Mouse (Mus musculus): Measurements from ENCODE around the gene Srpx2.

The Srpx2 gene

DNA sequence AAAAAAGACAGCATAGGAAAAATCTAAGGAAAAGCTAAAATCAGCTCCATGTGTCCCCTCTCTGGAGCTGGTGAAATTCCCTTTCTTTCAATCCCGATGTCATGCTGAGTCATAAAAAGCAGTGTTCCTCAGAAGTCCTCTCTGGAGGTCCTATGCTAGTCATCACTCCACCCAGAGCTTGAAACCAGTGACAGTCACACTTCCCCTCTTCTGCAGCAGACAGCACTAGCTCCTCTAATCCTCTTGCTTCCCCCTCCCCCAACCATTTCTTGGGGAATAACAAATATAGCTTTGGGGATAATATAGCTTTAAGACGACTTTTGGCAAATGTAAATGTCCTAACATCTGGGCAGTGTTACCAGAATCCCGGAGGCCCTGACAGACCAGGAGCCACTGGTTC, at the start of gene Srpx2:
Srpx2 (plus strand) TSS at position 166 of the 400 bp plus-strand sequence.
- no peak for DNase-seq (ENCODE audit: low read depth, low spot score)

DNA sequence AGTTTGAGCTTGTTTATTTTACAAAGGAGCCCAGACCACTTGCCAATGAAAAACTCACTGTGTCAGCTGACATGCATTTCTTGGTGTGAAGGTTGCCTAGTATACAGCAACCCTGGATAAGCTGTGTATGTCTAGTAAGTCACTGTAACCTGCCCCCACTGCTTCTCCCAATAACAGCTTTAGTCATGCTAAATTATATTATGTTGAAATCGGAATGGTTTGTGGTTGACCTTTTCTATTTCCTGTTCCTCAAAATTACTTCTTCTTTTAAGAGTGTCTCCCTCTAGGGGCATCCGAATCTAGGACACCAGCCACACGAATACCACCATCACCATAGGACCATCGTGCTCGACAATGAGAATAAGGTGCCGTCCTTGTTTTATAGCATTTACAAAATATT, 38.5 kb upstream of the Srpx2 start:
- no peak for DNase-seq (ENCODE audit: low read depth, low spot score)

- DNase-seq (ENCODE audit: low read depth, low spot score): no peak
These were observed 20.9 kb upstream of the Srpx2 start for GRCm38 (mm10) chrX:133887308-133887707.

- DNase-seq (ENCODE audit: low read depth, low spot score): no peak
These were observed 20.1 kb upstream of the Srpx2 start for GRCm38 (mm10) chrX:133888111-133888510.

DNA sequence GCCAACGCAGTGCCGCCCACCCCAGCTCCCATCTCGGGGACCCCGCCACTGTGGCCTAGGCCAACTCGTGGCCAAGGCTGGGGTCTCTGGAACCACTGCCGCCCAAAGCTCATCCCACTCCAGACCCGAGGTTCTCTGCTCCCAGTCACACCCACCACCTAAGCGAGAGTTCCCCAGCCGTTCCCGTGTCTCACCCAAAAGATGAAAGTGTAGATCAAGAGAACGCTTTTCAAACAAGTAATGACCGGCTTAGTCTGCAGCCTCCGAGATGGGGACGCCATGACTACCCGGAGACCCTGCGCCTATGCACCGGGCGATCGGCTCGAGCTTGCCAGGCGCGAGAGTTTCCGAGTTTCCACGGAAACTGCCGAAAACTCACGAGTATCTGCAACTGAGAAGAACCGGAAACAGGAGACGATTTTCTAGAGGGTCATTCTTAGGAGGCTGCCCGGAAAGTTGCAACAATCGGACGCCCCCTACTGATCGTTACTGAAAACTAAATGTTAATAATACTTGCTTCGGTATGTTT, 10.1 kb upstream of the Srpx2 start, which contains the start of gene Tspan6:
Tspan6 (minus strand) TSS at position 416 of the 529 bp plus-strand sequence.
- peak; percentile 15 for DNase-seq (ENCODE audit: low read depth, low spot score)

DNA sequence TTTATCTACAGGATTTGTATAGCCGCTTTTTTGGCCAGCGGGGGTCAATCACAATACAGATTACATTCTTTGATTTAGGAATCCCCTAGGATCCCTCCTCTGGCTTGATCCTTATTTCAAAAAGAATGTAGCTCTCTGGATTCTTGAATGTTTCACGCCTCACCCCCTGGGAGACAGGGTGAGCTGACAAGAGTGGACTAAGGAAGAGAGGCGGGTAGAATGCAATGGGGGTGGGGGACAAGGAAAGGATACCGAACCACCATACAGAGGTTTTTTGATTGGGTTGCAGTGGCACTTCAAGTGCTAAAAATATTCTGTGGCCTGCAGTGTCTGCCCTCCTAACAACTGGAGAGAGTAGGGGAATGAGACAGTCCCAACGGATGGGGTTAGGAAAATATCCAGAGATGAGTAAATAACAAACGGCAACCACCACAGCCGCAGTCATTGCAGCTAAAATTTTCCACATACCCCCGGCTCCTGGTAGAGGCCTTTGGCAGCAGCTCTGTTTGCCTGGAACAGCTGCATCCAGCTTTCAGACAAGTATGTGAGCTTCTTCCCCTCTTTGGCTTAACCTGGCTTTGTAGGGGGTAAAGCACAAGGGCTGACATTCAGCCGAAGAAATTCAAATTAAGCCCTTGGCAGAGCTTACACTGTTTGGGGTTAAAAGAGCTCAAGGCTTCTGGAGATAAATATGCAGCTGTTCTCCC, 3.3 kb downstream of the Srpx2 start:
- no peak for DNase-seq (ENCODE audit: low read depth, low spot score)

- DNase-seq (ENCODE audit: low read depth, low spot score): no peak
These were observed 4.8 kb downstream of the Srpx2 start for GRCm38 (mm10) chrX:133913006-133913405.

DNA sequence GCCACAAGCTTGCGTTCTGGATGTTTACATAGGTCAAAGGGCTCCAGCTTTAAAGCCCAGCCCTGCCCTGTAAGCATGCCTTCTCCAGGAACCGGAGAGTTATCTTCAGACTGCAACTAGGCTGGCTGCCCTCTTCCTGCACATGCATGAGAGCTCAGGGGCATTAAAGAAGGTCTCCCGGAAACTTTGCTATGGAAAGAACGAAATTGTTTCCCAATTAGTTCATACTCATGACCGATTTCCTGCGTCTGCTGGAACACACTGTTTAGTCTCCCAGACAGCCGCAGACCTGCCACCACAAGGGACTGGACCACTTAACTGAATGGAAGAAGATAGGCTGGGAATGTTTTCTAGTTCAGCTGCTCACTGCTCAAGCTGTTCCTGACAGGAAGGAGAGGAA, 6.0 kb downstream of the Srpx2 start:
- no peak for DNase-seq (ENCODE audit: low read depth, low spot score)

- DNase-seq (ENCODE audit: low read depth, low spot score): no peak
These were observed 13.0 kb downstream of the Srpx2 start for GRCm38 (mm10) chrX:133921187-133921586.

DNA sequence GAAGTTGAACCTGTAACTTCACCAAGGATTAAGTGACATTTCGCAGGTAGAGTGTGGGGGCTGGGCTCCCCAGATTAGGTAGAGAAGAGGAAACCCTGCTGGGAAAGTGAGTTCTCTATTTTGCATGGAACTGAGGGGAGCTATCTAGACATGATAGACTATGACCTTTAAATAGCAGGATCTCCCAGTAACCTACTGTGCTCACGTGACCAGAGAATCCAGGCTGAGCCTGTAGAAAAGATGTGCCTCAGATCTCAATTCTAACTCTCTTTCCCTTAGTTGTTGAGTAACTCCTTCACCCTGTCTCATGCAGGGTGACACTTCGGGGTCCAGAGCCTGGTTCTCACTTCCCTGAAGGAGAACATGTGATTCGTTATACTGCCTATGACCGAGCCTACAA, 18.5 kb downstream of the Srpx2 start:
- no peak for DNase-seq (ENCODE audit: low read depth, low spot score)

DNA sequence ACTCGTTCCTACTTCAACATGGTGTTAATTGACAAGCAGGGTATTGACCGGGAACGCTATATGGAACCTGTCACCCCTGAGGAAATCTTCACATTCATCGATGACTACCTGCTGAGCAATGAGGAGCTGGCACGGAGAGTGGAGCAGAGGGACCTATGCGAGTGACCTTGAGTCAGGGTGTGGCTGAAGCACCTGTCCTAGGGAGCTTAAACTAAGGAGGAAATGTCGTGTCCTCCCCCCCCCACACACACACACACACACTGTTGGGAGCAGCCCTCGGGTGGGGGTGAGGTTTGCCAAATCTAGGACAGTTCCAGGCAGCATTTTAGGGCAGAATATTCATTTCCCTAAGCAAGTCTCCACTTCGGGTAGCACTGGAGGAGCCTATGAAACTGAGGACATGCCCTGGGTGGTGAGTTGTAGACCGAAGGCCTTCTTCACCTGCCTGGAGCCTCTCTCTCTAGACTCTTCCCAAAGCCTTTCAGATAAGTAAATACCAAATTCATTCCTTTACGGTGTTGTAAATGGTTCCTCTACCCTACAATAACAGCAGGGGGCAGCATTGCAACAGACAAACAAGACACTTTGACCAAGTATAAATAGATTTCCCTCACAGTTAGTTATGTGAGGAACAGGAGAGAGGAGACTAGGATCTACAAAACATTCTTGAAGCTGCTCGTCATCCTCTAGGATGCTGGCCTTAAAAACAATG, 23.2 kb downstream of the Srpx2 start:
- DNase-seq (ENCODE audit: low read depth, low spot score): peak; percentile 16

DNA sequence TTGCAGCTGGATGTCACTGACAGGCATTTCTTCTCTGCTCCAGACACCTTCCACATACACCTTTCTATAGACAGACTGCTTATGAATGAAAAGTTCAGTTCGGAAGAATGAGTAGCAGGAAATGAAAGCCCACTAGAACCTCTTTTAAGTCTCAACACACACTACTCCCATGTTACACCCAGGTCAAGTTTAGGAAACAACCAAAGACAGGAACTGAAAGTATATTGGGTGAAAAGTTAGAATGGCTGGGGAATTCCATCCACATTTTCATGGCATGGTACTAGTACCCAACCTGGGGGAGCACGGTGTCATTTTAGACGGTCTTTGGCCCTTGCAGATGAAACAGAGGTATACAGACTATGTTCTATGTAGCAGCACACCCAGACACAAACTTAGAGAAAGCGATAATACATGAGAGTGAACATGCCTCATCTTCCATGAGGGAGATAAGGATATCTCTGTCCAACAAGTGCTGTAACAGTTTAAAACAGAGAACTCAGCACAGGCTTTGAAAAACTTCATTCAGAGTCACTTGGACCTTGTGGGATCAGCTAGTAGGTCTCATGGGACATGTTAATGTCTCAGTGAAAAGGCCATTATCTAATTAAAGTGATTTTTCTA, 28.5 kb downstream of the Srpx2 start:
- DNase-seq (ENCODE audit: low read depth, low spot score): no peak

DNA sequence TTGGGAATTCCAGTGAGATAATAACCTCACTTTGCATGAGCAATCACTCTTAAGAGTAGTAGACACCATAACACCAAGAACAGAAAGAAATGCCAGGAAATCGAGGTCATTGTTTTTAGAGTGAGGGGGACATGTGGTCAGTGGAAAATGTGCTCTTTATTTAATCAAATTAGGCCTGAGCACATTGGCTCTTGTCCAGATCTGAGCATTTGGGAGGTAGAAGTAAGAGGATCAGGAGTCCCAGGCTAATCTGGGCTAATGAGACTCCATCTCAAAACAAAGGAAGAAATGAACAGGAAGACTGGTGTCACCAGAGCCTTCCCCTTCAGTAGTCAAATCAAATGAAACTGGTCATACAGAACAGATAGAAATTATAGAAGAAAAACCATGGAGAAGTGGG, 31.3 kb downstream of the Srpx2 start:
- DNase-seq (ENCODE audit: low read depth, low spot score): no peak

DNA sequence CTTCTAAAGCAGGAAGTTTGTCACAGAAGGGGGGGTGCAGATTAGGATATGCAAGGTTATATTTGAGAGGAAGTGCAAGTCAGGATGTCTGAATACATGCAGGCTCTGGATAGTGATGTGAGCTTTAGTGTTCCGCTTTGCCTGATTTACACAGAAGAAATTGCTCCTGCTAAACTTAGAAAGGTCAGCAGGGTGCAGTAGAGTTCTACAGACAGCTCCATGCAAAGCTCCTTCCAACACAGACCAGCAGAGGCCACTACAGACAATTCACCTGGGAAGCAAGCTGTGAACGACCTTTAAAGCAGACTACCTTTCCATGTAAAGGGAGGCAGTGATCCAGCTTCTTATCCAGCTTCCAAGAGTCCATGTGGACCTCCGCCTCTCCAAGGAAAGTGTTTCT, 39.2 kb downstream of the Srpx2 start:
- peak; percentile 42 for DNase-seq (ENCODE audit: low read depth, low spot score)

DNA sequence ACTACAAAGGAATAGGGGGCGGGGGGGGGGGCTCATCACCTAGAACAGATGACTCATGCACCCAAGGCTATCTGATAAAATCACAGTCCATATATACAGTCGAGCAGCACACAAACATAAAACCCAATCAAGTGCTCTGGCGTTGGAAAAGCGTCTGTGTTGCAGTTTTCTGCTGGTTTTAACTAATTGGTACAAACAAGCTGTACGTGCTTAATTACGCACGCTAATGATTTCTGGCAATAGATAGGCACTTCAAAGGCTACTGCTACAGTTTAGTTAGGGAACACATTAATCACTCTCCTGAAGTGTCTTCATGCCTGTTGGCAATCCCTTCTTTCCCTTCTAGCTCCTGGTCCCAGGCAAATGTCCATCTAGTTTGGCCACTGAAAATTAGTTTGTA, 46.4 kb downstream of the Srpx2 start:
- no peak for DNase-seq (ENCODE audit: low read depth, low spot score)

GRCm38 (mm10) chrX:133960617-133961016, 52.4 kb downstream of the Srpx2 start:
- no peak for DNase-seq (ENCODE audit: low read depth, low spot score)

GRCm38 (mm10) chrX:133964615-133965014, 56.4 kb downstream of the Srpx2 start:
- no peak for DNase-seq (ENCODE audit: low read depth, low spot score)

- no peak for DNase-seq (ENCODE audit: low read depth, low spot score)
These were observed 73.2 kb downstream of the Srpx2 start, which contains the start of gene Sytl4 for GRCm38 (mm10) chrX:133981231-133982002. Gene Sytl4, minus strand, starts transcription at chrX:133981812.

Data from retina, adult 2 months (tissue).